Mouse (Mus musculus): ENCODE data around the gene Rasal3. TPM values are rescaled to one million over a fixed set of nuclear protein-coding genes. Genes with fewer than 3 reads are reported as not detected.
A peak's percentile ranks its signal among the peaks of the same experiment; 100 is the strongest.

The Rasal3 gene
- polyA plus RNA-seq, 1 experiment, result 17.4 TPM

DNA sequence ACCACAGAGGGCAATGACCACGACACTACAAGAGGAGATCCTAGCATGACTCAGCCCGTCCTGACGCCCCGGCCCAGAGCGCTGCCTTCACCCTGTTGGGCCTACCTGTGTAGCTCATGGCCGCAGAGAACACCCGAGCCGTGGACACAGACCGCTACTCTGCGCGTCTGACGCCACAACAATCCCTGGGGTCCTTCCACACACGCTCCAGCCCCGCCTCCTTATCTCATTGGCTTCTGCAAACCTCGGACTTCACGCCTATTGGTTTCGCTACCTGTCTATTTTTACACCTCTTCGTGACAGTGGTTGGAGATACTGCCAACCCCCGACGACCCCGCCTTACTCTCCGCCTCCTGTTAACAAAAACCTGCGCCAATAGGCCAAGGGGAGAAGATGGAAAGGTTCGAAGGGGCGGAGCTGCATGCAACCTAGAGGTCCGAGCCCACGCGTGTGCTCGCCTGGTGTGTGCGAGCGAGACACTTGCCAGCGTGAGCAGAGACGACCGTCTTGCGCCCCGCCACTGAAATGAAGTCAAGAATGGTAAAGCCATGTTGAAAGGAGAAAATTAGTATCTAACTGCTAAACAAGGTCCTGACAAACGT, 52.9 kb downstream of the Rasal3 start, which contains the start of gene Akap8l:
TSS of gene Akap8l (minus strand) at position 226 of the 602 bp plus-strand sequence.
- DNase-seq, result peak; percentile 95
- WGBS, result under 1% methylated on average over 37 of the region's 37 CpGs
- peak within 1 kb of the TSS; percentile 74 for H3K4me3 ChIP-seq (replicated peaks; ENCODE audit: extremely low read depth, low read depth, low read length)
- TF ChIP-seq POLR2A (IDR thresholded peaks at IDR 0.05; ENCODE audit: borderline replicate concordance, extremely low read depth, low read depth, low read length), result peak; percentile 99
- TF ChIP-seq CTCF (IDR thresholded peaks at IDR 0.05; ENCODE audit: insufficient read depth, low read length), result no peak
- H3K4me1 ChIP-seq (ENCODE audit: control insufficient read depth, insufficient read depth, low read length), result peaks cover 12% of the 10 kb centered on the region; the same call in 1 of the 2 replicates

DNA sequence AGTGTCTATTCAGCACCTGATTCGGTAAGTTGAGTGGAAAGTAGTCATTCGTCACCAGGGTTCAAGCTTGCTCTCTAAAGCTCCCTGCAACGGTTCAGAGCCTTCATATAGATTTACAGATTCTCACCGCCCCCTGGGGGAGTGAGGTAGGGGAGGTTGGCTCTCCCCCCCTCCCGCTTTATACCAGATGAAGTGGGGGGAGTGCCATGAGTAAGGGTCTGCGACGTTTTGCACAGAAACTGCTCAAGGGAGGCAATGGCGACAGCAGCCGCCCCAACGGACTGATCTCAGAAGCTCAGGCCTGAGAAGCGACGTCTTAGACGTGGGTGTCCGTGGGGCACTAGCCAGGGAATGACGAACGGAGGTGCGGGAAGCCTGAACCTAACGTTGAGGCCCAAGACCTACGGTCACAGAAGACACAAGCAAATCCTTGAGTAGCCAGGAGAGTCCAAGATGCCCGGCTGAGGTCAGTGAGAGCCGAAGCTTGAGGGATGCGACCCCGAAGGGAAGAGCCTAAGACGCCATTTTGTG, 53.5 kb downstream of the Rasal3 start:
- Histone ChIP-seq H3K4me3 (replicated peaks; ENCODE audit: extremely low read depth, low read depth, low read length) (peak overlapping the region; percentile 68), H3K4me1 (ENCODE audit: control insufficient read depth, insufficient read depth, low read length) (peaks cover 12% of the 10 kb centered on the region; the same call in 1 of the 2 replicates)
- no peak for TF ChIP-seq CTCF (IDR thresholded peaks at IDR 0.05; ENCODE audit: insufficient read depth, low read length)
- no peak for TF ChIP-seq POLR2A (IDR thresholded peaks at IDR 0.05; ENCODE audit: borderline replicate concordance, extremely low read depth, low read depth, low read length)
- DNase-seq, result no peak
- WGBS, result under 1% methylated on average over 24 of the region's 24 CpGs

DNA sequence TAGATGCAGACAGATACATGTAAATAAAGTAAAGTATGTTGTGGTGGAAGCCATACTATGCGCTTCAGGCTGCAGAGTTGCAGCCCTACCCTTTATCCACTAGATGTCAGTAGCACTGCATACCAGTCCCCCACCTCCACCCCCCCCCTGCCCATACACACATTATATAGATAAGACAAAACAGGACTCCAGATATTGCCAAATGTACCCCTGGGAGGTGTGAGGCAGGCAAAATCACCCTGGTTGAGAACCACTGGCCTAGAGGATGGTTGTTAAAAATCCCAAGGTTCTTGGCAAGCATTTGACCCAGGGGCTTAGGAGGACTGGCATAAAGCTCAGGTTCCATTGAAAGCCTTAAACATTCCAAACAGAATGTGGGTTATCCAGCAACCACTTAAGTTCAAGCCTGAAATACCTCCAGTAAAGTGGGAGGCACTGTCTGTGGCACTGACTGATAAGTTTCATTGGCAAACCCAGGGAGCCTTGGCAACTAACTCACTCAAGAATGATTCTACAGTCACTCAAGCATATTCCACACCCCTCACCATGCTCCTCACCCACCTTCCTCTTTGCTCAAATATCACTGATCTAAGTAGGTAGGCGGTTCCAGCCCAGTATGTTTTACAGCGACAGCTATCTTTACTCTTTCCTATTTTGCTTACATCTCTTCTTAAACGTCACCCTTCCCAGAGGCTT, 54.2 kb downstream of the Rasal3 start:
- TF ChIP-seq CTCF (IDR thresholded peaks at IDR 0.05; ENCODE audit: insufficient read depth, low read length) (peak; percentile 79), POLR2A (IDR thresholded peaks at IDR 0.05; ENCODE audit: borderline replicate concordance, extremely low read depth, low read depth, low read length) (no peak)
- peak; percentile 53 for DNase-seq
- WGBS, result 5% methylated on average over 4 of the region's 4 CpGs
- H3K4me1 ChIP-seq (ENCODE audit: control insufficient read depth, insufficient read depth, low read length), result peaks cover 12% of the 10 kb centered on the region; the same call in 1 of the 2 replicates
- H3K4me3 ChIP-seq (replicated peaks; ENCODE audit: extremely low read depth, low read depth, low read length), result peak overlapping the region; percentile 68

DNA sequence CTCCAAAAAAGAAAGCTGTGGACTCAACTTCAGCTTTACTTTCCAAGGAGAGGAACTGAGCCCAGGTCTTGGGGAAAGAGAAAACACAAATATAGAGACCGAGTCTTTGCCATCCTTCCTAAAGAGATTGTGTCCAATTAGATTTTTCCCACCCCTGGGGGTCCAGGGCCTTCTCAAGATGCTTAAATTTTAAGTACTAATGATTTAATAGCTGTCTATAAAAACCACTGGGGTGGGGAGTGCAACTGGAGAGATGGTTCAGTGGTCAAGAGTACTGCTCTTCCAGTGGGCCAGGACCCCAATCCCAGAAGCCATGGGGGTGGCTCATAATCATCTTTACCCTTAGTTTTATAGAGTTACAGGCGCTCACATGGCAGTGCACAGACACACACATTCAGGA, 55.0 kb downstream of the Rasal3 start:
- peaks cover 12% of the 10 kb centered on the region; the same call in 1 of the 2 replicates for H3K4me1 ChIP-seq (ENCODE audit: control insufficient read depth, insufficient read depth, low read length)
- no peak for DNase-seq
- no peak for TF ChIP-seq CTCF (IDR thresholded peaks at IDR 0.05; ENCODE audit: insufficient read depth, low read length)
- TF ChIP-seq POLR2A (IDR thresholded peaks at IDR 0.05; ENCODE audit: borderline replicate concordance, extremely low read depth, low read depth, low read length), result no peak
- H3K4me3 ChIP-seq (replicated peaks; ENCODE audit: extremely low read depth, low read depth, low read length), result no peak overlapping the region
- WGBS, result 82% methylated on average over 2 of the region's 2 CpGs

DNA sequence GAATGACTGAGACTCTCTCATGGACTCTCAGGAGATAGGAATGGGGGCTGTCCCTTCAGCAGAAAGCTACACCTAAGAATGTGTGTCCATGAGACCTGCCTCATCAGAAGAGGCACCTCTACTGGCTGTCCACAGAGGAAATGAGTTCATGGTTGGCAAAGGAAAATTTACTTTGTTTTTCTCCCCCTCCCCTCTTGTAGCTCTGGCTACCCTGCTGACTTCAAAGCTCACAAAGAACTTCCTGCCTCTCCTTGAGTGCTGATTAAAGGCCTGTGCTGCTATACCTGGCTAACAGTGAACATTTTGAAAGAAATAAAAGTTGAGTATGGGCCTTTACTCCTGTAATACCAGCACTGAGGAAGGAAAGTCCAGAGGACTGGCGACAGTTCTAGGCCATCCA, 62.3 kb downstream of the Rasal3 start:
- TF ChIP-seq CTCF (IDR thresholded peaks at IDR 0.05; ENCODE audit: insufficient read depth, low read length), result no peak
- TF ChIP-seq POLR2A (IDR thresholded peaks at IDR 0.05; ENCODE audit: borderline replicate concordance, extremely low read depth, low read depth, low read length), result no peak
- Histone ChIP-seq H3K4me3 (replicated peaks; ENCODE audit: extremely low read depth, low read depth, low read length) (no peak overlapping the region), H3K4me1 (ENCODE audit: control insufficient read depth, insufficient read depth, low read length) (no peaks in the 10 kb centered on the region)
- no peak for DNase-seq
- WGBS, result 88% methylated on average over 1 of the region's 1 CpGs

Other genes with a start within 250 kb of the Rasal3 start
- 98.6 and 107 TPM in 2 replicates for gene Notch3, start 236.7 kb downstream of the Rasal3 start, polyA plus RNA-seq (2012; rRNA removed)
- gene Ephx3, start 214.0 kb downstream of the Rasal3 start, polyA plus RNA-seq (2012; rRNA removed), result 3.3 and 16.6 TPM in 2 replicates
- gene Brd4, start 118.9 kb downstream of the Rasal3 start, polyA plus RNA-seq (2012; rRNA removed), result 32.8 and 35.2 TPM in 2 replicates
- 63.3 and 77.5 TPM in 2 replicates for gene Akap8, start 82.3 kb downstream of the Rasal3 start, polyA plus RNA-seq (2012; rRNA removed)
- 137 and 149 TPM in 2 replicates for gene Akap8l, start 53.0 kb downstream of the Rasal3 start, polyA plus RNA-seq (2012; rRNA removed)
- gene Wiz, start 14.1 kb downstream of the Rasal3 start, polyA plus RNA-seq (2012; rRNA removed), result 40.0 and 42.0 TPM in 2 replicates
- 3.6 and 3.9 TPM in 2 replicates for gene Pglyrp2, start 20.6 kb upstream of the Rasal3 start, polyA plus RNA-seq (2012; rRNA removed)
- 4.0 and 18.7 TPM in 2 replicates for gene Cyp4f39, start 49.1 kb upstream of the Rasal3 start, polyA plus RNA-seq (2012; rRNA removed)
- 7.8 and 16.8 TPM in 2 replicates for gene Cyp4f17, start 102.5 kb upstream of the Rasal3 start, polyA plus RNA-seq (2012; rRNA removed)
- gene Cyp4f16, start 133.0 kb upstream of the Rasal3 start, polyA plus RNA-seq (2012; rRNA removed), result 24.2 and 24.3 TPM in 2 replicates
- gene Cyp4f37, start 217.7 kb upstream of the Rasal3 start, polyA plus RNA-seq (2012; rRNA removed), result 0.09 and 0.11 TPM in 2 replicates